Comparison of ENCODE assay signal across 7 mouse cellular contexts in genomic region chr6:113037946-113038734, GRCm38 (mm10). TPM values are rescaled to one million over a fixed set of nuclear protein-coding genes. Genes with fewer than 3 reads are reported as not detected.
DNase-seq lines count a peak whose midpoint lies in the region; ATAC-seq and TF ChIP-seq lines count a peak whose summit lies in the region.

No protein-coding gene starts in this region.

- DNase-seq in ZHBTc4 (ENCODE audit: low read depth, low spot score): peak; percentile 88
- DNase-seq in gastrocnemius, adult 8-10 months (ENCODE audit: low spot score in 2 of 2): peak; percentile 21 to 23
- peak; percentile 80 for DNase-seq in hindbrain, postnatal 0 days (ENCODE audit: low spot score)
- peak; percentile 59 to 74 for DNase-seq in left cerebral cortex, adult 2 months (ENCODE audit: extremely low spot score in 1 of 2, low spot score in 2 of 2)
- peak; percentile 78 to 79 for DNase-seq in right cerebral cortex, postnatal 10 days (ENCODE audit: low spot score in 2 of 2)

- H3K9me3 ChIP-seq in hindbrain, postnatal 0 days (ENCODE audit: low read length): no peaks in the 10 kb centered on the region

- H3K4me3 ChIP-seq in hindbrain, postnatal 0 days (ENCODE audit: low read length): peak overlapping the region; percentile 0; the same call in 1 of the 2 replicates
- H3K4me3 ChIP-seq in left cerebral cortex, adult 2 months: peak overlapping the region; percentile 13; the same call in 1 of the 2 replicates

- 12% methylated on average over 19 of the region's 19 CpGs for WGBS in hindbrain, postnatal 0 days

- peak; percentile 95 for TF ChIP-seq CTCF in hindbrain, postnatal 0 days (IDR thresholded peaks at IDR 0.05; ENCODE audit: low read depth)
- peak; percentile 98 for TF ChIP-seq CTCF in left cerebral cortex, adult 2 months (IDR thresholded peaks at IDR 0.05)

- H3K4me1 ChIP-seq in hindbrain, postnatal 0 days (ENCODE audit: insufficient read depth, low read length): no peaks in the 10 kb centered on the region

- peak overlapping the region; percentile 41 for H3K4me2 ChIP-seq in hindbrain, postnatal 0 days (ENCODE audit: low read depth, low read length)

- H3K9ac ChIP-seq in hindbrain, postnatal 0 days (replicated peaks; ENCODE audit: low read length): 0 out of 2 replicates have a peak overlapping the region, but pooled peaks have one; percentile 17

- intact Hi-C loops in left cerebral cortex, adult 2 months (cut with DNase I): no loop called here

- ATAC-seq in common myeloid progenitor, adult 5-6 weeks (replicated peaks; ENCODE audit: low read depth, poor library complexity, severe bottlenecking): peak; percentile 72
- ATAC-seq in hindbrain, postnatal 0 days: peak; percentile 59
- ATAC-seq in megakaryocyte, adult 5-6 weeks (ENCODE audit: poor library complexity, severe bottlenecking): peak; percentile 93

- no peaks in the 10 kb centered on the region for H3K27me3 ChIP-seq in hindbrain, postnatal 0 days (ENCODE audit: insufficient read depth, low read length)

- peak overlapping the region; percentile 49; the same call in 1 of the 2 replicates for H3K27ac ChIP-seq in hindbrain, postnatal 0 days
- H3K27ac ChIP-seq in left cerebral cortex, adult 2 months: peak overlapping the region; percentile 61; the same call in 1 of the 2 replicates

- no peaks in the 10 kb centered on the region for H3K36me3 ChIP-seq in hindbrain, postnatal 0 days (ENCODE audit: insufficient read depth, low read length)

RNA-seq across cellular contexts. Expression of gene Thumpd3, which starts 7.9 kb away (rescaled TPM):
- 94.2 and 98.8 TPM in 2 replicates for total RNA-seq in common myeloid progenitor, adult 5-6 weeks (2017)
- 10 to 100 TPM; 13.5 to 21.3 (median 16.4) TPM for total RNA-seq in gastrocnemius, adult 8-10 months (2022)
- total RNA-seq in hindbrain, postnatal 0 days (2014; rRNA removed): 29.3 and 42.2 TPM in 2 replicates
- 45.3 and 45.5 TPM in 2 replicates for polyA plus RNA-seq in hindbrain, postnatal 0 days (2015; fragmentation: Nextera tagmentation; extraction: Ambion mirVana)
- total RNA-seq in left cerebral cortex, adult 2 months (2021): 10 to 100 TPM; 28.2 to 28.9 TPM
- 50.0 and 50.4 TPM in 2 replicates for total RNA-seq in megakaryocyte, adult 5-6 weeks (2015)
- 40.8 and 48.5 TPM in 2 replicates for total RNA-seq in megakaryocyte, adult 5-6 weeks (2017)

RNA-seq across cellular contexts. Expression of gene Setd5, which starts 39.0 kb away (rescaled TPM):
- 71.5 and 92.1 TPM in 2 replicates for total RNA-seq in common myeloid progenitor, adult 5-6 weeks (2017)
- 10 to 100 TPM; 21.8 to 26.2 (median 23.5) TPM for total RNA-seq in gastrocnemius, adult 8-10 months (2022)
- 82.3 and 94.4 TPM in 2 replicates for total RNA-seq in hindbrain, postnatal 0 days (2014; rRNA removed)
- 47.1 and 50.0 TPM in 2 replicates for polyA plus RNA-seq in hindbrain, postnatal 0 days (2015; fragmentation: Nextera tagmentation; extraction: Ambion mirVana)
- total RNA-seq in left cerebral cortex, adult 2 months (2021): 100 to 1,000 TPM; 116 to 119 TPM
- 81.1 and 84.2 TPM in 2 replicates for total RNA-seq in megakaryocyte, adult 5-6 weeks (2015)
- 46.1 and 63.6 TPM in 2 replicates for total RNA-seq in megakaryocyte, adult 5-6 weeks (2017)

Comparison
In these comparisons a context has a peak if more than half of its experiments do, and no peak if none do; other contexts are left out.
1. Peak in every context shown above with its lines: DNase-seq, ATAC-seq, H3K4me3 ChIP-seq and H3K27ac ChIP-seq.
2. DNase-seq: peak in every context shown above with its lines; median percentile 88 in ZHBTc4; 80 in hindbrain, postnatal 0 days; 78 in right cerebral cortex, postnatal 10 days; 66 in left cerebral cortex, adult 2 months; 22 in gastrocnemius, adult 8-10 months.